In genomic region chr3:129215751-129216331, GRCm38 (mm10) we compare ENCODE assay signal across 8 mouse cellular contexts. TPM values are rescaled to one million over a fixed set of nuclear protein-coding genes. Genes with fewer than 3 reads are reported as not detected.
DNase-seq lines count a peak whose midpoint lies in the region; ATAC-seq lines count a peak whose summit lies in the region.

No protein-coding gene starts in this region.

- no peaks in the 10 kb centered on the region for H3K36me3 ChIP-seq in forebrain, embryonic 11.5 days (ENCODE audit: control insufficient read depth, insufficient read depth, low read length)
- H3K36me3 ChIP-seq in forebrain, embryonic 16.5 days (ENCODE audit: control insufficient read depth, insufficient read depth), result no peaks in the 10 kb centered on the region
- H3K36me3 ChIP-seq in heart, embryonic 16.5 days (ENCODE audit: control insufficient read depth, insufficient read depth), result no peaks in the 10 kb centered on the region
- no peaks in the 10 kb centered on the region for H3K36me3 ChIP-seq in liver, embryonic 13.5 days

- H3K4me2 ChIP-seq in forebrain, embryonic 11.5 days (ENCODE audit: low read depth, low read length, severe bottlenecking), result peak overlapping the region; percentile 32; the same call in 1 of the 2 replicates
- H3K4me2 ChIP-seq in forebrain, embryonic 16.5 days (ENCODE audit: low read length), result no peak overlapping the region
- peak overlapping the region; percentile 86 for H3K4me2 ChIP-seq in heart, embryonic 16.5 days (ENCODE audit: low read depth, low read length)
- peak overlapping the region; percentile 67; the same call in 1 of the 2 replicates for H3K4me2 ChIP-seq in liver, embryonic 13.5 days

- no peaks in the 10 kb centered on the region for H3K9me3 ChIP-seq in forebrain, embryonic 11.5 days (ENCODE audit: control insufficient read depth, low read length)
- H3K9me3 ChIP-seq in forebrain, embryonic 16.5 days (ENCODE audit: control insufficient read depth, low read length), result no peaks in the 10 kb centered on the region
- no peaks in the 10 kb centered on the region for H3K9me3 ChIP-seq in heart, embryonic 16.5 days (replicated peaks; ENCODE audit: control insufficient read depth, low read length)
- no peaks in the 10 kb centered on the region for H3K9me3 ChIP-seq in liver, embryonic 13.5 days (replicated peaks)

- H3K4me3 ChIP-seq in forebrain, embryonic 11.5 days (ENCODE audit: low read depth, low read length), result peak overlapping the region; percentile 11
- no peak overlapping the region for H3K4me3 ChIP-seq in forebrain, embryonic 16.5 days (replicated peaks; ENCODE audit: low read length)
- H3K4me3 ChIP-seq in heart, embryonic 16.5 days (ENCODE audit: low read length), result peak overlapping the region; percentile 66
- peak overlapping the region; percentile 56 for H3K4me3 ChIP-seq in liver, embryonic 13.5 days (replicated peaks)

- DNase-seq in forebrain, embryonic 11.5 days (ENCODE audit: low spot score), result peak; percentile 85
- peak; percentile 81 for DNase-seq in ZHBTc4 (ENCODE audit: low read depth, low spot score)
- no peak for DNase-seq in liver, embryonic 13.5 days
- no peak for DNase-seq in ovary, postnatal 14 days (ENCODE audit: low spot score)
- DNase-seq in right cerebral cortex, postnatal 25 days, result no peak
- no peak for DNase-seq in layer of hippocampus, adult 8-10 months (ENCODE audit: low spot score in 2 of 2)

- H3K4me1 ChIP-seq in forebrain, embryonic 11.5 days (replicated peaks; ENCODE audit: control insufficient read depth, insufficient read depth, low read length), result peaks cover 11% of the 10 kb centered on the region; the same call in 1 of the 2 replicates
- peaks cover 16% of the 10 kb centered on the region for H3K4me1 ChIP-seq in forebrain, embryonic 16.5 days (replicated peaks; ENCODE audit: control insufficient read depth, insufficient read depth, low read length)
- 0 out of 2 replicates have a peak, but pooled peaks cover 9% of the 10 kb centered on the region for H3K4me1 ChIP-seq in heart, embryonic 16.5 days (ENCODE audit: control insufficient read depth, insufficient read depth, low read length)
- H3K4me1 ChIP-seq in liver, embryonic 13.5 days (replicated peaks), result 0 out of 2 replicates have a peak, but pooled peaks cover 3% of the 10 kb centered on the region

- H3K27me3 ChIP-seq in forebrain, embryonic 11.5 days (ENCODE audit: control insufficient read depth, insufficient read depth, low read length), result peaks cover 82% of the 10 kb centered on the region
- peaks cover 43% of the 10 kb centered on the region for H3K27me3 ChIP-seq in forebrain, embryonic 16.5 days (replicated peaks; ENCODE audit: control insufficient read depth, insufficient read depth, low read length)
- peaks cover 56% of the 10 kb centered on the region for H3K27me3 ChIP-seq in heart, embryonic 16.5 days (ENCODE audit: control insufficient read depth, insufficient read depth, low read length)
- peaks cover 99% of the 10 kb centered on the region for H3K27me3 ChIP-seq in liver, embryonic 13.5 days

- peak; percentile 18; the same call in 1 of the 2 replicates for ATAC-seq in forebrain, embryonic 11.5 days (replicated peaks; ENCODE audit: low FRiP score)
- no peak for ATAC-seq in forebrain, embryonic 16.5 days
- ATAC-seq in heart, embryonic 16.5 days (replicated peaks; ENCODE audit: extremely low read depth, insufficient read depth, low FRiP score), result no peak
- no peak for ATAC-seq in liver, embryonic 13.5 days (ENCODE audit: low read depth)

- H3K9ac ChIP-seq in forebrain, embryonic 11.5 days (ENCODE audit: low read length), result no peak overlapping the region
- no peak overlapping the region for H3K9ac ChIP-seq in forebrain, embryonic 16.5 days (replicated peaks; ENCODE audit: low read depth, low read length)
- H3K9ac ChIP-seq in heart, embryonic 16.5 days (ENCODE audit: low read length), result peak overlapping the region; percentile 67
- no peak overlapping the region for H3K9ac ChIP-seq in liver, embryonic 13.5 days

- H3K27ac ChIP-seq in forebrain, embryonic 11.5 days (ENCODE audit: low read depth, low read length), result no peak overlapping the region
- H3K27ac ChIP-seq in forebrain, embryonic 16.5 days (ENCODE audit: low read length), result no peak overlapping the region
- peak overlapping the region; percentile 5; the same call in 1 of the 2 replicates for H3K27ac ChIP-seq in heart, embryonic 16.5 days (ENCODE audit: low read length)
- no peak overlapping the region for H3K27ac ChIP-seq in liver, embryonic 13.5 days

- WGBS in forebrain, embryonic 11.5 days, result under 1% methylated on average over 35 of the region's 35 CpGs
- WGBS in forebrain, embryonic 16.5 days, result under 1% methylated on average over 35 of the region's 35 CpGs
- 1% methylated on average over 35 of the region's 35 CpGs for WGBS in heart, embryonic 16.5 days
- WGBS in liver, embryonic 13.5 days (ENCODE audit: insufficient replicate concordance), result 2% methylated on average over 35 of the region's 35 CpGs

RNA-seq across cellular contexts. Expression of gene Pitx2, which starts 16.2 kb away (rescaled TPM):
- 9.2 and 11.9 TPM in 2 replicates for polyA plus RNA-seq in forebrain, embryonic 11.5 days (2014; fragmentation: Nextera tagmentation; extraction: Ambion mirVana)
- 0.86 and 4.9 TPM in 2 replicates for polyA plus RNA-seq in forebrain, embryonic 16.5 days (2015; fragmentation: Nextera tagmentation; extraction: Ambion mirVana)
- 16.3 and 26.9 TPM in 2 replicates for polyA plus RNA-seq in heart, embryonic 16.5 days (2015; fragmentation: Nextera tagmentation; extraction: Ambion mirVana)
- polyA plus RNA-seq in liver, embryonic 13.5 days (2015; fragmentation: Nextera tagmentation; extraction: Ambion mirVana), result 2.3 and 3.0 TPM in 2 replicates
- total RNA-seq in layer of hippocampus, adult 8-10 months (2022), result not detected

Comparison
In these comparisons a context has a peak if more than half of its experiments do, and no peak if none do; other contexts are left out.
1. DNase-seq: peak in forebrain, embryonic 11.5 days (single experiment) and ZHBTc4 (single experiment); none in liver, embryonic 13.5 days (single experiment), ovary, postnatal 14 days (single experiment), right cerebral cortex, postnatal 25 days (single experiment) and layer of hippocampus, adult 8-10 months (0 of 2).